Mouse (Mus musculus): ENCODE results near the gene Mrpl32. TPM values are rescaled to one million over a fixed set of nuclear protein-coding genes. Genes with fewer than 3 reads are reported as not detected.

The Mrpl32 gene
- polyA plus RNA-seq, 1 experiment from 2014 or later = 114 TPM

Other genes with a start within 250 kb of the Mrpl32 start
- gene Hecw1, start 89.9 kb downstream of the Mrpl32 start, polyA plus RNA-seq (2016; fragmentation: Nextera tagmentation; extraction: Ambion mirVana) = 0.09 and 0.15 TPM in 2 replicates
- gene Psma2, start 75 bp upstream of the Mrpl32 start, polyA plus RNA-seq (2016; fragmentation: Nextera tagmentation; extraction: Ambion mirVana) = 236 and 255 TPM in 2 replicates
- gene AW209491, start 17.0 kb upstream of the Mrpl32 start, polyA plus RNA-seq (2016; fragmentation: Nextera tagmentation; extraction: Ambion mirVana) = 35.5 and 37.7 TPM in 2 replicates

Measured in limb, embryonic 10.5 days (tissue).